Mouse (Mus musculus) olfactory bulb, adult 2 months (tissue): ENCODE measurements around the gene Cercam.

Experiments
- CTCF ChIP-seq: fragments of 200-500 bp; IDR thresholded peaks from 2 replicates; pipeline ENCODE4 v1.5.1; 2012; ENCODE audit warnings: low read depth, mild to moderate bottlenecking, low read length, moderate library complexity; ENCODE audit not compliant: insufficient read depth
- POLR2A ChIP-seq: fragments of 200-500 bp; IDR thresholded peaks from 2 replicates; pipeline ENCODE4 v1.6.1; 2012; ENCODE audit warnings: mild to moderate bottlenecking, low read depth, low read length, moderate library complexity; ENCODE audit not compliant: insufficient read depth

- TF ChIP-seq POLR2A (no peak), CTCF (no peak)
Measured at GRCm38 (mm10) chr2:29910042-29910441, 41.1 kb downstream of the Cercam start.
